ENCODE assay signal across 14 mouse cellular contexts in genomic region chr2:128753295-128753873, GRCm38 (mm10). TPM values are rescaled to one million over a fixed set of nuclear protein-coding genes. Genes with fewer than 3 reads are reported as not detected.
A peak's percentile ranks its signal among the peaks of the same experiment; 100 is the strongest.
DNase-seq lines count a peak whose midpoint lies in the region; ATAC-seq and TF ChIP-seq lines count a peak whose summit lies in the region.
"Had no signal": no experiment of that assay in that cellular context is flagged by ENCODE, and none has a peak within 500 bp of the region (broad histone marks: within the 10 kb centered on the region; RNA-seq: fewer than 3 reads in every experiment).

No protein-coding gene starts in this region.

- DNase-seq in kidney, adult 11 months = peak; percentile 18
- no peak for DNase-seq in kidney, adult 18-20 months
- peak; percentile 5 for DNase-seq in CH12.LX (ENCODE audit: extremely low read depth)
- no peak for DNase-seq in heart, embryonic 10.5 days (ENCODE audit: low spot score)
- DNase-seq in kidney, postnatal 14 days = peak; percentile 38
- no peak for DNase-seq in right cerebral cortex, postnatal 14 days
- DNase-seq: gastrocnemius, postnatal 10 days; layer of hippocampus, adult 9-11 months had no signal

- no peaks in the 10 kb centered on the region for H3K36me3 ChIP-seq in CH12.LX (replicated peaks in 1 of 2; ENCODE audit: control insufficient read depth in 1 of 2, insufficient read depth in 1 of 2, low read length in 1 of 2)
- peaks cover 11% of the 10 kb centered on the region; the same call in 1 of the 2 replicates for H3K36me3 ChIP-seq in heart, embryonic 10.5 days
- H3K36me3 ChIP-seq: stomach, embryonic 15.5 days had no signal

- in situ Hi-C loops in CH12.LX (cut with MboI; ENCODE audit: low pct_ligation_motif_present, low pct_unique_long_range_greater_than_20kb, low sequenced_read_pairs) = no loop called here

- no peaks in the 10 kb centered on the region for H3K9me3 ChIP-seq in CH12.LX (replicated peaks; ENCODE audit: low read length)
- no peaks in the 10 kb centered on the region for H3K9me3 ChIP-seq in heart, embryonic 10.5 days
- H3K9me3 ChIP-seq: limb, embryonic 12.5 days; stomach, embryonic 15.5 days had no signal

- H3K4me1 ChIP-seq in CH12.LX (ENCODE audit: control insufficient read depth in 1 of 2, insufficient read depth in 2 of 2) = peaks cover 10 to 33% of the 10 kb centered on the region in 2 experiments; a peak in 3 of 4 replicates
- peaks cover 36% of the 10 kb centered on the region for H3K4me1 ChIP-seq in heart, embryonic 10.5 days
- H3K4me1 ChIP-seq: stomach, embryonic 15.5 days had no signal

- H3K79me2 ChIP-seq in CH12.LX (replicated peaks; ENCODE audit: control insufficient read depth, extremely low read depth, insufficient read depth, poor library complexity, severe bottlenecking) = no peaks in the 10 kb centered on the region

- no peak overlapping the region for H3K4me3 ChIP-seq in CH12.LX (replicated peaks in 1 of 3; ENCODE audit: low read depth in 2 of 3, low read length in 2 of 3, poor library complexity in 1 of 3)
- H3K4me3 ChIP-seq in heart, embryonic 10.5 days = no peak overlapping the region
- H3K4me3 ChIP-seq: limb, embryonic 12.5 days; stomach, embryonic 15.5 days had no signal

- no peak for TF ChIP-seq RAD21 in CH12.LX (IDR thresholded peaks at IDR 0.05; ENCODE audit: low read depth, low read length)

- TF ChIP-seq POLR2A in CH12.LX (IDR thresholded peaks at IDR 0.05; ENCODE audit: low read depth, low read length) = no peak

- H3K9ac ChIP-seq in CH12.LX (ENCODE audit: insufficient read depth, low read depth) = no peak overlapping the region
- H3K9ac ChIP-seq: limb, embryonic 12.5 days; stomach, embryonic 15.5 days had no signal

- H3K4me2 ChIP-seq in CH12.LX (ENCODE audit: insufficient read depth, low read depth, poor library complexity, severe bottlenecking) = peak overlapping the region; percentile 34; the same call in 1 of the 2 replicates
- H3K4me2 ChIP-seq: limb, embryonic 12.5 days; stomach, embryonic 15.5 days had no signal

- H3K27ac ChIP-seq in CH12.LX (ENCODE audit: insufficient read depth, low read depth) = no peak overlapping the region
- peak overlapping the region; percentile 74 for H3K27ac ChIP-seq in heart, embryonic 10.5 days
- H3K27ac ChIP-seq: hindbrain, postnatal 0 days; limb, embryonic 12.5 days; stomach, embryonic 15.5 days had no signal

- 28% methylated on average over 6 of the region's 6 CpGs for WGBS in heart, embryonic 10.5 days

- dilution Hi-C loops in CH12.LX (cut with MboI; ENCODE audit: extremely low pct_ligation_motif_present, extremely low pct_unique_long_range_greater_than_20kb, low sequenced_read_pairs) = no loop called here

- ATAC-seq in erythroid progenitor cell, adult 5-6 weeks (replicated peaks; ENCODE audit: low FRiP score, poor library complexity, severe bottlenecking) = no peak
- ATAC-seq in megakaryocyte, adult 5-6 weeks (ENCODE audit: poor library complexity, severe bottlenecking) = no peak
- ATAC-seq: hindbrain, postnatal 0 days had no signal

- TF ChIP-seq CTCF in CH12.LX (conservative IDR thresholded peaks at IDR 0.05 in 1 of 2, IDR thresholded peaks at IDR 0.05 in 1 of 2; ENCODE audit: low read depth in 2 of 2, low read length in 2 of 2) = no peak

- TF ChIP-seq EP300 in CH12.LX (IDR thresholded peaks at IDR 0.05; ENCODE audit: low read length) = no peak

- H3K27me3 ChIP-seq in CH12.LX (replicated peaks) = no peaks in the 10 kb centered on the region
- no peaks in the 10 kb centered on the region for H3K27me3 ChIP-seq in heart, embryonic 10.5 days (ENCODE audit: insufficient read depth, poor library complexity, severe bottlenecking)
- H3K27me3 ChIP-seq: limb, embryonic 12.5 days; stomach, embryonic 15.5 days had no signal

TF ChIP-seq in CH12.LX, 34 proteins besides CTCF, POLR2A, EP300 and RAD21:
- TF ChIP-seq ZNF384 (IDR thresholded peaks at IDR 0.05; ENCODE audit: low read depth, low read length) (no peak), MEF2A (IDR thresholded peaks at IDR 0.05; ENCODE audit: borderline replicate concordance, low read depth, low read length) (peak; percentile 45; the same call in 1 of the 2 replicates), HCFC1 (IDR thresholded peaks at IDR 0.05; ENCODE audit: low read depth, low read length) (no peak), KAT2A (IDR thresholded peaks at IDR 0.05; ENCODE audit: insufficient replicate concordance, low read length) (no peak), BHLHE40 (IDR thresholded peaks at IDR 0.05; ENCODE audit: low read depth, low read length) (no peak)

RNA-seq across cellular contexts. Expression of gene Mertk, which starts 54.6 kb away (rescaled TPM):
- total RNA-seq in CH12.LX (2012; rRNA removed) (not detected in 2 replicates), CH12.LX (2014; rRNA removed) (0.05 TPM in 1 of 2 replicates, not detected in the other)
- polyA plus RNA-seq in CH12.LX (2012; ENCODE audit: insufficient read length, low read depth) = not detected in 2 replicates
- polyA plus RNA-seq in heart, embryonic 10.5 days (2016; fragmentation: Nextera tagmentation; extraction: Ambion mirVana) = 3.5 and 5.0 TPM in 2 replicates
- total RNA-seq in erythroid progenitor cell, adult 5-6 weeks (2015; ENCODE audit: low replicate concordance) = 1.7 and 6.1 TPM in 2 replicates
- 3.2 and 6.4 TPM in 2 replicates for total RNA-seq in erythroid progenitor cell, adult 5-6 weeks (2017; ENCODE audit: low replicate concordance)
- 0.68 and 1.3 TPM in 2 replicates for total RNA-seq in megakaryocyte, adult 5-6 weeks (2015)
- total RNA-seq in megakaryocyte, adult 5-6 weeks (2017) = 0.33 and 1.0 TPM in 2 replicates
- total RNA-seq: megakaryocyte-erythroid progenitor cell, adult 5-6 weeks had no signal

Comparison
In these comparisons a context has a peak if more than half of its experiments do, and no peak if none do; other contexts are left out.
1. DNase-seq: peak in kidney, adult 11 months (single experiment), CH12.LX (single experiment) and kidney, postnatal 14 days (single experiment); none in kidney, adult 18-20 months (single experiment), heart, embryonic 10.5 days (single experiment) and right cerebral cortex, postnatal 14 days (single experiment).